Mouse (Mus musculus): Measurements from ENCODE around the gene Gm6525.

DNA sequence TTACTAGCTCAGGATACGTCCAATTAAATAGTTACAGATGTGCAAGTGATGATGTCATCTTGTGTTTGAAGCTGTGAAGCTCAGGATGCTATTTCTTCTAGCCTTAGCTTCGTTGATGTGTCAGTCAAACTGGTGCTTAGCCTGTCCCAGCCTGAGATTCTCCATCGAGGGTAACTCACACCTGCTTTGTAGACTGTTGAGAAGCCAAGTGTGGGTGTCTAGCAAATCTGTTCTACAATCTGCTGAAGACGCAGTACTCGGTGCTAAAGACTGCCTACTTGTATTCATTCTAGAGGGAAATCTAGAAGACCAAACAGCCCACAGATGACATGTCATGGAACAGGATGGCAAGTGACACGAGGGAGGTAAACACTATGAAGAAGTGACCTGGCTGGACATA lies 31.7 kb downstream of the Gm6525 start:
- no peak for TF ChIP-seq CTCF (IDR thresholded peaks at IDR 0.05; ENCODE audit: low read depth)
- TF ChIP-seq EP300 (IDR thresholded peaks at IDR 0.05; ENCODE audit: low read depth): no peak
